Mouse (Mus musculus) cerebellum, postnatal 25 days (tissue): ENCODE data around the gene Musk.

ENCODE experiments used
- DNase-seq, 2 experiments: peaks; one replicate each; pipeline ENCODE4 v3.0.0; 2021; ENCODE audit warnings: mixed read lengths in 2 of 2

Musk gene

GRCm38 (mm10) chr4:58419225-58419624 lies 133.5 kb downstream of the Musk start:
- no peak for DNase-seq

- DNase-seq: no peak
These were observed 137.6 kb downstream of the Musk start for GRCm38 (mm10) chr4:58423276-58423930.
